Mouse (Mus musculus) heart, postnatal 14 days (tissue): ENCODE results near the gene Zfp553. TPM values are rescaled to one million over a fixed set of nuclear protein-coding genes. Genes with fewer than 3 reads are reported as not detected.

Experiments
- DNase-seq, 2 experiments: peaks; one replicate each; pipeline ENCODE4 v3.0.0; 2021 to 2022
- intact Hi-C: fragments of 180-260 bp; cut with DNase I; formaldehyde crosslinking; loops from one replicate; pipeline ENCODE4 v1.15.1; 2025
- long read RNA-seq, 2 experiments: library from polyadenylated mRNA; stranded (forward); transcript quantifications; one replicate each; pipeline ENCODE4 v2.0.0; 2021
- total RNA-seq, 2 experiments: library from RNA; stranded (reverse); gene quantifications; 2 replicates each; pipeline ENCODE4 v1.2.3; 2021

Zfp553 gene
- 1 to 10 TPM; 6.9 to 7.0 TPM for total RNA-seq
- long read RNA-seq, experiment 1, transcript Zfp553-202 (2 exons, 3,342 nt), result major isoform, 16 of 22 reads
- long read RNA-seq, experiment 1, partial matches to known transcripts, result 0 of 22 reads
- long read RNA-seq, experiment 1, other reads (novel, unspliced or antisense), result 2 of 22 reads
- long read RNA-seq, experiment 2, partial matches to known transcripts, result 0 of 8 reads
- long read RNA-seq, experiment 2, other reads (novel, unspliced or antisense), result 0 of 8 reads

- DNase-seq, result peak; percentile 86 to 88
- intact Hi-C loops, result no loop called here
Measured at GRCm38 (mm10) chr7:127232622-127233367, at the start of gene Zfp553, which contains the start of gene Sept1. Zfp553 (plus strand) TSS chr7:127233061. Sept1 (minus strand) TSS chr7:127233130.

GRCm38 (mm10) chr7:127183345-127183744 lies 49.5 kb upstream of the Zfp553 start:
- DNase-seq, result no peak
- intact Hi-C loops, result loop anchor here (10.0 kb wide), 1 partner anchor 259 kb away; the partner anchor contains the start of genes Kctd13 and Tmem219

- no peak for DNase-seq
- intact Hi-C loops, result loop anchor here (10.0 kb wide), 1 partner anchor 259 kb away; the partner anchor contains the start of genes Kctd13 and Tmem219
Measured at GRCm38 (mm10) chr7:127183828-127184227, 49.0 kb upstream of the Zfp553 start.

GRCm38 (mm10) chr7:127184720-127185119 lies 48.1 kb upstream of the Zfp553 start:
- no peak for DNase-seq
- intact Hi-C loops, result loop anchor here (5.0 to 10.0 kb wide), 2 partner anchors 47 to 260 kb away; partner anchors contain the start of genes Kctd13, Spn and Tmem219

GRCm38 (mm10) chr7:127185601-127186000 lies 47.3 kb upstream of the Zfp553 start:
- intact Hi-C loops, result loop anchor here (5.0 to 10.0 kb wide), 2 partner anchors 48 to 261 kb away; partner anchors contain the start of genes Kctd13, Spn and Tmem219
- no peak for DNase-seq

GRCm38 (mm10) chr7:127187351-127187750 lies 45.5 kb upstream of the Zfp553 start:
- no peak for DNase-seq
- intact Hi-C loops, result loop anchor here (5.0 to 10.0 kb wide), 2 partner anchors 50 to 263 kb away; partner anchors contain the start of genes Kctd13, Spn and Tmem219

DNA sequence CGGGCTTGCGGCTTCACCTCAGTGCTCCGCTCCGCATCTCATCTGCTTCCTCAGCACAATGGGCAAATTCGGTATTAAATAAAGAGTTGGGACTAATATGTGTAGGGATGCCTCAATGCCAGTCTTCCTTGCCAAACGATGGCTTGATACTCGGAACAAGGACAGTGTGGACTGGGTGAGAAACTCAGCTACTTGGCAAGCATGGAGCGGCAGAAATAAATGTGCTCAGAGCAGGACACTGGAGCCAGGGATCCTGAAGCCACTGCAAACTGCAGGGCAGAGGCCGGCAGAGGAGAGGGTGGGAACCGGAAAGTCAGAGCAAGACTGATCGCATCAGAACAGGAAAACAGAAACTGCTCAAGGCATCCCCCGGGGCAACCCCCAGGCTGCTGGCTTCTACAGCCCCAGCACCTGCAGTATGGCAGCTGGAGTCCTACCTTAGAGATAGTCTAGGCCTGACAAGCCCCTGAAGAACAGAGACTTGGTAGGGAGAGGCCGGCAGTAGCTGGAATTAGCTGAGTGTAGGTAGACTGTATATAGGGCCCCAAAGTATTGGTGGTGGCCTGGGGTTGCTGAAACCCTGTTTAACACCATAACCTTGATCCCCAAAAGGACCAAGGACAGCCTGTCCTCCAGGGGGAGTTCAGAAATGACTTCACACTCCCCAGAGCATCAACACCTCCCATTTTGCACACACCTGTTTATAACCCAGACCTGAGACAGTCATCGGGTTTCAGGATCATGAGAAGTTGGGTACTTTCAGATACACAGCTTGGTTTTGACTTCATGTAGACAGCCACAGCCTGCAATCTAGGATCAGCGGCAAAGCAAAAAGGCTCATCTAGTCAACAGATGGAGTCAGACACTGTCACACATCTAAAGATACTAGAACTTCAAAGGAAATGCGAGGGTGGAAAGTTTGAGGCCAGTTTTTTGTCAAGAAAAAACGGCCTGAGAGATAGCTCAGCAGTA lies 44.3 kb upstream of the Zfp553 start:
- intact Hi-C loops, result loop anchor here (5.0 to 10.0 kb wide), 2 partner anchors 51 to 264 kb away; partner anchors contain the start of genes Kctd13, Spn and Tmem219

GRCm38 (mm10) chr7:127190672-127191071 lies 42.2 kb upstream of the Zfp553 start:
- intact Hi-C loops, result no loop called here
- DNase-seq, result no peak

More for the DNA sequence above, 44.3 kb upstream of the Zfp553 start:
- no peak for DNase-seq

DNA sequence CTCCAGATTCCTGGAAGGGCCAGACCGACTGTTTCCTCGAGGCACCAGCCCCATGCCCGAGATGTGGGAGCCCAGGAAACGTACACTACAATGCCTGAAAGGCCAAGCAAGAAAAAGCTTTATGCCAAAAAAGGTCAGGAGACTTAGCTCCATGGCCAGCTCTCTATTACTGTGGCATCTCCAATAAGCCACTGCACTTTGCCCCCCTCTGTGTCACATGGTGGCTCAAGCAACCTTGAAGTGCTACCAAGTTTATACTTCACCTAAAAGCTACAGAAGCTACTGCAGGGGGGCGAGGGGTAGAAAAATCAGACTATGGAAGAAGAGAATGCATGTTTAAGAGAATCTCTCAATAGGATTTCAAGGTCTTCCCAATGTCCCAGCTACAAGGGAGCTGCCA lies 39.9 kb upstream of the Zfp553 start:
- intact Hi-C loops, result no loop called here
- DNase-seq, result no peak

DNA sequence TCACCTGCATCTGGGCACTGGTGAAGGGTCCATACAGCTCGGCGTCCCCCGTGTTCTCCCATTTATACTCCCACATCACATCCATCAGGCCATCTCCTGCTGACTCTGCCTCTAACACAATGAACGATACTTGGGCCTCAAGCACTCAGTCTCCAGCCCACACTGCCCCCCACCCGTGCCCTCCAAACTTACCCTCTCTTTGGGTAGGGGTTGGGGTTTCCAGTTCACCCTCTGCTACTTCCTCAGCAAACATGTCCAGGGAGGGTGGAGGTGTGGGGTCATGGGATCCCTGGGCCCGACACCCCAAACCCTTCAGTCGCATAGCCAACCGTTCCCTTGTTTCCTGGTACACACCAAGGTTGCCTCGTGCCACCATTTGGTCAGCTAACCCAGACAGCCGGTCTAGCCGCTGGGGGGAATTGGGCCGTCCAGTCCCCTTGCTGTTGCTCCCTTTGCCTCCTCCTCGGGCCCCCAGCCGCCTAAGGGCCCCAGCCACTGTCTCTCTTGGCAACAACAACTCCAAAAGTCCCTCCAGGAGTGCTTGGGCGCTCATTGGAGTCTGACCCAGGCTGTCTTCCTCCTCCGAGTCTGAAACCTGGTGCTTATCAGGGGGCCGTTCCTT lies 38.7 kb upstream of the Zfp553 start:
- intact Hi-C loops, result no loop called here
- DNase-seq, result no peak

- intact Hi-C loops, result no loop called here
- no peak for DNase-seq
Measured at GRCm38 (mm10) chr7:127194633-127195029, 38.2 kb upstream of the Zfp553 start.

- intact Hi-C loops, result loop anchor here (1.0 kb wide), 2 partner anchors 9 to 13 kb away; partner anchors contain the start of genes Mylpf and Tbc1d10b
- peak; percentile 89 to 93 for DNase-seq
Measured at GRCm38 (mm10) chr7:127195544-127196295, 37.1 kb upstream of the Zfp553 start, which contains the start of gene Cd2bp2. Cd2bp2 (minus strand) TSS chr7:127196050.

- intact Hi-C loops, result loop anchor here (1.0 kb wide), 2 partner anchors 8 to 12 kb away; partner anchors contain the start of genes Mylpf and Tbc1d10b
- DNase-seq, result no peak
Measured at GRCm38 (mm10) chr7:127196484-127196883, 36.4 kb upstream of the Zfp553 start.

- intact Hi-C loops, result no loop called here
- DNase-seq, result no peak
Measured at GRCm38 (mm10) chr7:127206606-127207005, 26.3 kb upstream of the Zfp553 start.

- intact Hi-C loops, result loop anchor here (1.0 kb wide), 1 partner anchor 11 kb away; the partner anchor contains the start of gene Cd2bp2
- peak; percentile 27 to 34 for DNase-seq
Measured at GRCm38 (mm10) chr7:127207374-127208294, 25.2 kb upstream of the Zfp553 start.

- intact Hi-C loops, result loop anchor here (1.0 kb wide), 1 partner anchor 12 kb away; the partner anchor contains the start of gene Cd2bp2
- DNase-seq, result no peak
Measured at GRCm38 (mm10) chr7:127208295-127208552, 24.6 kb upstream of the Zfp553 start, which contains the start of gene Tbc1d10b. Tbc1d10b (minus strand) TSS chr7:127208468.
